Mouse (Mus musculus) hindbrain, embryonic 10.5 days (tissue): ENCODE measurements around the gene Efcab14. TPM values are rescaled to one million over a fixed set of nuclear protein-coding genes. Genes with fewer than 3 reads are reported as not detected.

Experiments used
- polyA plus RNA-seq: library from polyadenylated mRNA; unstranded; fragments of >200 nt; fragmentation: Nextera tagmentation; extraction: Ambion mirVana; gene quantifications from 2 replicates; pipeline ENCODE4 v1.2.1, GENCODE M21; 2016

The Efcab14 gene
- polyA plus RNA-seq, 1 experiment from 2014 or later: 31.0 TPM

Other genes with a start within 250 kb of the Efcab14 start
- gene Cyp4a14, start 241.6 kb upstream of the Efcab14 start, polyA plus RNA-seq: not detected in 2 replicates
- gene Cyp4a10, start 219.5 kb upstream of the Efcab14 start, polyA plus RNA-seq: not detected in 2 replicates
- gene Cyp4a31, start 174.1 kb upstream of the Efcab14 start, polyA plus RNA-seq: not detected in 2 replicates
- gene Cyp4a32, start 136.8 kb upstream of the Efcab14 start, polyA plus RNA-seq: not detected in 2 replicates
- gene Cyp4b1, start 90.0 kb upstream of the Efcab14 start, polyA plus RNA-seq: 0.35 TPM in 1 of 2 replicates, not detected in the other
- 0.20 TPM in 1 of 2 replicates, not detected in the other for gene Tex38, start 43.3 kb downstream of the Efcab14 start, polyA plus RNA-seq
- 38.3 and 49.9 TPM in 2 replicates for gene Atpaf1, start 47.1 kb downstream of the Efcab14 start, polyA plus RNA-seq
- 3.8 and 6.2 TPM in 2 replicates for gene Mob3c, start 90.3 kb downstream of the Efcab14 start, polyA plus RNA-seq
- 26.0 and 30.7 TPM in 2 replicates for gene Mknk1, start 101.5 kb downstream of the Efcab14 start, polyA plus RNA-seq
- gene Kncn, start 146.7 kb downstream of the Efcab14 start, polyA plus RNA-seq: not detected in 2 replicates
- 0.10 TPM in 1 of 2 replicates, not detected in the other for gene 6430628N08Rik, start 152.9 kb downstream of the Efcab14 start, polyA plus RNA-seq
- gene Dmbx1, start 202.2 kb downstream of the Efcab14 start, polyA plus RNA-seq: 3.2 and 4.0 TPM in 2 replicates